Mouse (Mus musculus): ENCODE measurements around the gene Btbd8.
A peak's percentile ranks its signal among the peaks of the same experiment; 100 is the strongest.

Btbd8 gene

DNA sequence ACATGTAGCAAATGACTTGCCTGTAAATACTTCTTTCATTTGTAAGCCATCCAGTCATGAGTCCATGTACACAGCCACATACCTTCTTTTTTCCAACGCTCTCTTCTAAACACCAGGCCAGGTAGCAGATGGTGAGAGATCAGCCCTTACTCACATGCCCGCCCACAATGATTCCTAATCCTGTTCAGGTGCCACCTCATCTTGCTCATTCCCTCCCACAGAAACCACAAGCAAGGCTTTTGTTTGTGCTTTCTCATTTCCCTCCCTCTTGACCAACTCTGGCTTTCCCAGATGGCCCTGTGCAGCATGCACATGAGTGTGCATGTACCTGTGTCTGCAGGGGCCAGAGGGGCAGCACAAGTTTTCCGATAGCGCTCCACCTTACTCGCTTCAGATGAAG is 12.5 kb downstream of the Btbd8 start:
- DNase-seq, result no peak

DNA sequence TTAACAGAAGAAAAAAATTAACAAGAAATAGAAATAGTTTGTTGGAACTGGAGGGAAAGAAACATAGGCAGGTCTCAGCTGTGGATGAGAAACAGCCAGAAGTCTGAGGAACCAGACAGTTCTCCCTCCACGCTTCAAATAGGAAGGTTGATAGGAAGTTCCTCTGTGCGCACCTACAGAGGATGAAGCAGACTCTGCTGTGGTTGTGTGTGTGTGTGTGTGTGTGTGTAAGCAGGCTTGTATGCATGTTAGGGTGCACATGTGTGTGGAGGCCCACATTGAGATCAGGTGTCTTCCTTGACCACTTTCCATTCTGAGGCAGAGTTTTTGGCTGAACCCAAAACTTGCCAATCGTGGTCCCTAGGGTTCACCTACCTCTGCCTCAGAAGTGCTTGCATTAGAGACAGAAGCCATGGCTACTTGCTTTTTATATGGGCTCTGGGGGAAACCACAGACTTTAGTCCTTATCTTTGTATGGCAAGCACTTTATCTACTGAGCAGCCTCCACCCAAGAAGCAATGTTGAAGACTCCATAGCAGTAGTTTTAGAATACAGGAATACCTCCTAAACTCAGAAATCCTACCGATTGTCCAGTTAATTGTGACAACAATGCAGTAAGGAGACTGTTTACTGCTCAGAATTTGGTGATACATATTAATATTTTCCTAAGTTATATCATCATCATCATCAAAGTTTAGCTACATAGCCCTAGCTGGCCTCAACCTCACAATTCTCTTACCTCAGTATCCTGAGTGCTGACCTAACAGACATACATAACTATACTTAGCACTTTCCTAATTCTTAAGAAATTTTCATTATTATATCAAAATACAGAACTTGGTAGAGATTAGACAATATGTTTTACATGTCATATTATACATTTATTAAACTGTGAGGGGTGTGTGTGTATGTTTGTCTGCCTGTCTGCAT is 24.6 kb downstream of the Btbd8 start:
- no peak for DNase-seq

DNA sequence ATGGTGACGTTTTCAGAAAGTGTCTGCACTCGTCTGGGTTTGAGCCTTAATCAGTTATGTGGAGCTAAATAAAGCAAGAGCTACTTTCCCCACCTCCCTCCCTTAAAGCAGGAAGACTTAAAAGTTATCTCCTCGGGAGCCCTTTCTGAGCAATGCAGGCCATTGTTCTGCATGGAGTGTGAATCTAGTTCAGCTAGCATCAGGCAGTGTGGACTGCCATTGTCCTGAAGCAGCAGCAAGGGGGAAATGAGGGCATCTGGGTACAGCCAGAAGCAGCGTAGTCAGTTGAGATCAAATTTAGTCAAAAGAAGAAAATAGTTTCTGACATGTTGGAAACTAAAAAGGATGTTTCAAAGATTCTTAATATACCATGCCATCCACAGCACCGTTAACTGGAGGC is 28.7 kb downstream of the Btbd8 start:
- no peak for DNase-seq

DNA sequence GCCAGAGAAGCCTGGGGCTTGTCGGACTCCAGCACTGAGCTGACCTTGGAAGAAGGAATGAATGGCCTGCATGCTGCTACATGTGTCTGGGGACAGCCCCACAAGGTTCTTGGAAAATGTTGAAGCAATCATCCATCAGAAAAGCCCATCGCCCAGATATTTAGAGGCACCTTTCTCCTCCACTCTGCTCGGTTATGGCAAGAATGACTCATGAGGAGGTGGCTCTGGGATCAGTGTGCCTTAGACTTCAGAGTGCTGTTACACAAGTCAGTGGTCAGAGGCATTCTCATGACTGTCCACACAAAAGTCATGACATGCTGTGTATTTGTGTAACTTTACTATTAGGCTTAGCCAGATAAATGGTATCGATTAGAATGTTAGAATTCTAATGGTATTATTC is 29.3 kb downstream of the Btbd8 start:
- no peak for DNase-seq

DNA sequence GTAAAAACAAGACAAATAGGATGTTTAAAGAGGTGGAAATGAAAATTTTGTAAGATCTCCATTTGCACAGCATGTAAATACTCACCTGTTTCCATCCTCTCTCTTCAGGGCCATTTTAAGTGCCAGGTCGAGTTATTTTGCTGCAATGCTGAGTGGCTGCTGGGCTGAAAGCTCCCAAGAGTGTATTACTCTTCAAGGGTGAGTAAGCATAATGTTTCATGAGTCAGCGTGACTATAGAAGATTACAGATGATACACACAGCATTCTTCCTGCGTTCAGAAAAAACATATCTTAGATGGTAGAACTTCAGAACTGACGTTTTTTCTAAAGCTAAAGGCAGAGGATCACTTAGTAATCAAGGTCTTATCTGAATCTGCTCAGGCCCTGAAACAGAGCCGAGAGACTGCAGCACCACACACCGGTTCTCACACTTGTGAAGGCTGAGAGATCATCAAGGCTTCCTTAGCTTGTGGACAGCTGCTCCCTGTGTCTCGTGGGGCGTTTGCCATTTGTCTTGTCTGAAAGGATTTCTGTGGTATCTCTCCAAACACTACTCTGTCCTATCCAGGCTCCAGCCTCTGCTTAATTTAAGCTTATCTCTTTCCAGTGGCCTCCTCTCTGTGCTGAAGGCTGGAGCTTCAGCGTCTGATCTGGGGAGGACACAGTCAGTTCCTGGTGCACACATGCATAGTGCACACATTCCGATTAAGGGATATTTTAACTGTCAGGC is 33.0 kb downstream of the Btbd8 start:
- no peak for DNase-seq

DNA sequence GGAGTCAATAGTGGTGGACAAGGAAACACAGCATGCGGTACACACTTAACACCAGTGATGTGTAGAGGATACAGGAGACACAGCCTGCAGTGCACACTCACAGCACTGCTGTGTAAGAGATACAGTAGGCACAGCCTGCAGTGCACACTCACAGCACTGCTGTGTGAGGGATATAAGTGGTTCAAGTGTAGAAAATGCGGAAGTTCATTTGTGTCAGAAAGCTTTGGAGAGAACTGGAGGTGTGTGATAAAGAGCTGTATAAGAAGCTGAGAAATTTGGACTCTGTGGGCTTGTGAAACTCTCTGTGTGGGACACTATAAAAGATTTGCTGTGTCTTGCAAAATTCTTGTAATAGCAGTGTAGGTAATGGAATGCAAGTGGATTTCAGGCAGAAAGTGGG is 42.4 kb downstream of the Btbd8 start:
- DNase-seq, result no peak

DNA sequence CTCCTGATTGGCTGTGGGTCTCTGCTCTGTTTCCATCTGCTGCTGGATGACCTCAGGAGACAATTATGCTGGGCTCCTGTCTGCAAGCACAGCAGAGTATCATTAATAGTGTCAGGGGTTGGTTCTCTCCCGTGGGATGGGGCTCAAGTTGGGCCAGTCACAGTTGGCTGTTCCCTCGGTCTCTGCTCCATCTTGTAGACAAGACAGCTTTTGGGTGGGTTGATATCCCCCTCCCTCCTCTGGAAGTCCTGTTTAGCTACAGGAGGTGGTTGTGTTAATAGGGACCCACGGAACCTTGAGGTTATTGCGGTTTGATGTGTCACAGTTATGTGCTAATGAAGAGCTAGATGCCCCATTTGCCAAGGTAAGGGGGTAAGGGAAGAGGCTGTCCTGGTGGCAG is 51.2 kb downstream of the Btbd8 start:
- DNase-seq, result no peak

DNA sequence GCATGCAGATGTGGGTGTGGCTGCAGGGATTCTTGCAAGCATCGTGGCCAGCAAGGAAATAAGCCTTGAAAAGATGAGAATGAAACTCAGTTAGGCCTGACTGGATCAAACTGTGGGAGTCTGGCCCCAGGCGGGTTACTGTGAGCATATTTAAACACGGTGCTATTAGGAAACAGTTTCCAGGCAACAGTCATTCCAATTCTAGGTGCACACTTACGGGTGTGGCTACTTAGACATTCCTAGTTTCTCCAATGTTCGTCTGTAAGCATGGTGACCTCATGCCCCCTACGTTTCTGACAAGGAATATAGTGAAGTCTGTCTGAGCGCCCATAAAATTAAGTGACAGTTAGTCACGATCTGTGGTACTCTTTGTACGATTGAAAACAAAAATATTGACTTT is 53.2 kb downstream of the Btbd8 start:
- no peak for DNase-seq

DNA sequence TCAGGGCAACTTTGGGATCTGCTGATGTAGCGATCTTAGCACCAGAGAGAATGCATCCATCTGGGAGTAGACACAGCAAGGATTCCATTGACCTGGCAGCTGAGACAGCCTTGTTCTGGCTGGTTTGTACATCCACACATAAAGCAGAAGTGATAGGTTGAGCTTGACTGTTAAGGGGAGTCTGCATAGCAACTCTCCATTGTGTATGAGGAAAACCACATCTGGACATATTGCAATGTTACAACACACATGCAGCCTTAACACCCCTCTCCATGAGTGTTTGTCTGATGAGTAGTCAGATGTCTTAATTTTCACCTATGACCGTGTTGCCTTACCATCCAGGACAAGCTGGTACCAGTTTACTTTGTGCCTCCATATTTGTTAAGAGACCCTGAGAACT is 54.7 kb downstream of the Btbd8 start:
- no peak for DNase-seq

DNA sequence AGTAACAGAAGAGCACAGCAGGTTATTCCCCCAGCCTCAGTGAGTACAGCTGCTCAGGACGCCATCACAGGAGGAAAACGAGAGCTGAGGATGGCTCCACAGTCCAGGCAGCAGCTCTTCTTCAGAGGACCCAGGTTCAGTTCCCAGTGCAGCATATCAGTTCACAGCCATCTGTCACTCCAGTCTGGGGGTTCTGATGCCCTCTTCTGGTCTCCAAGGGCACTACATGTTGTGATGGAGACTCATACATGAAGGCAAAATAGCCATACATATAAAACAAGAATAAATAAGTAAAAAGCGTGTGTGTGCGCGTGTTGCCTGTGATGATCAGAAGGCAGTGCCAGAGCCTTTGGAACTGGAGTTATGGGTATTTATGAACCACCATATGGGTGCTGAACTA is 57.0 kb downstream of the Btbd8 start:
- DNase-seq, result peak in 1 of 2 experiments; percentile 20

DNA sequence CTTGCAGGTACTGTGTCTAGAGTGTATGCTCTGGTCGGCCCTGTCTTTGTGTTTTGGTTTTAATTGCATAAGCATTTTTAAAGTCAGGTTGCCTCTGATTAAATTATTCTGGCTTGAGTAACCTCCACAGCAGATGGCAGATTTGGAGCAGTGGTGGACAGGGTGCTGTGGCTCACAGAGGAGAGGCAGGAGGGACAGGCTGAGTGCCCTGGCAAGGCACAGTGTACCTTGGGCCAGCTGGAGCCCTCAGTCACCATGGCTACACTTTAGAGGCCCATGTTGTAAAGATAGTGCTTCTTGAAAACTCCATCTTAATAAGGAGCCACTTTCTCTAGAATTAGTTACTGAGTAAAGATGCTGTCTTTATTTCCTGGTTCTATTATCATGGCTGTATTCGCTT is 58.2 kb downstream of the Btbd8 start:
- peak; percentile 79 to 91 for DNase-seq

DNA sequence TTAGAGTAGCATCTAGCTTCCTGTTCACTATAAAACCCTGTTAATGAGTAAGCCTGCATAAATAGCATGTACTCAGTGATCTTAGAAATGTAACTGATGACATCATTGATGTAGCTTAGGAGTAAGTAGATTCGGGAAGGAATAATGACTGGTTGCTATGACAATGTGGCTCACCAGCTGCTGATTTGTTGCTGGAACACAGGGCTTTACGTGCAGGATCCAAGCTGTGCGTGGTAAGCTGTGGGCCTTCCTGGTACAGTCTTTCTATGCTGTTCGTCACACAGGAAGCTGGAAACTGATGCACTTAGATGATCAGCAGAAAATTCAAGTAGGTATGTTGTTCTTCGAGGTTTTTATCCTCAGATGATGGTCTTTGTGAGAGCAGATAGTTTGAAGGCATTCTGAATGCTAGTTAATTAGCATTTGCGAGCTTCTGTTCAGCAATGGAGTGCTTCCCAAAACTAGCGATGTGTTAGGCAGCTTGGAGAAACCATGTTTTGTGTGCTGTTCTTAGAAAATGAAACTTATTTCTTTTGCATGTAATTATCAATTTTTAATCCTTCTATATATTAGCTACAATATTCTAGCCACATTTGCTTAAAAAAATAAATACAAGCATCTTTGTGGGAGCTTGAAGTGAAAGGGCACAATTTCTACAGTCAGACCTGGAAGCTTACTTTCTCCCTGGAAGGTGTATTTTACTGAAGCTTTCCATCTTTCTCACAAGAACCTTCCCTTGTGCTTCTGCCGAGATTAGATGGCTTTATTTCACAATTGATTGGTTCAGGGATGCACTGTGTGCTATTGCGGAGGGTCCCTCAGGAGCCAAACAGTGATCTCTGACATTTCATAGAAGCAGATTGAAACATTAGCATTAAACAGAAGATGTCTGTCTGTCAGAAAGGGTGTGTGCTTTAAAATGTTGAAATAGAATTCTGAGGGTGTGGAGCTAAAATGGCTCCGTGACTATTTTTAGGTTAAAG is 60.0 kb downstream of the Btbd8 start:
- DNase-seq, result peak; percentile 54 to 61

DNA sequence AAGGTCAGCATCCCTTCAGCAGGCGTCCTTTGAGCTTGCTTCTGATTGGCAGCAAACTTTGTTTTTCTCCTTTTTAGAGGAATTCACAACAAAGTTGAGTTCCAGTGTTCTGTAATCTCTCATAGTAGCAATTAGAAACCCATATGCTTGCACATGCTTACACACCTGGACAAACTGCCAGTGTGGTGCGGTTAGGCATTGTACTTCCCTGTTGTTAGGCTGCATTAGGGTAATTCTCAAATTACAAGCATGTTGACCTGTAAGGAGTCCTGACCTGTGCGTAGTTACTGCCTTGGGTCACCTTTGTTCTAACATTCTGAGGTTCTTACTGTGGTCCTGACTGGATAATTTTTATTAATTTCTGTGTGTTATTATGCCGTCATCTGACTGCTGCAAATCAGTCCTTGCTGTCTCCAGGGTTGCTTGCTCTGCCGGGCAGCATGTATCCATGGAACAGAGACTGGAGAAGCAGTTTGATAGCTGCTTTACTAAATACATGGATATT is 61.1 kb downstream of the Btbd8 start:
- peak in 1 of 2 experiments; percentile 54 for DNase-seq

DNA sequence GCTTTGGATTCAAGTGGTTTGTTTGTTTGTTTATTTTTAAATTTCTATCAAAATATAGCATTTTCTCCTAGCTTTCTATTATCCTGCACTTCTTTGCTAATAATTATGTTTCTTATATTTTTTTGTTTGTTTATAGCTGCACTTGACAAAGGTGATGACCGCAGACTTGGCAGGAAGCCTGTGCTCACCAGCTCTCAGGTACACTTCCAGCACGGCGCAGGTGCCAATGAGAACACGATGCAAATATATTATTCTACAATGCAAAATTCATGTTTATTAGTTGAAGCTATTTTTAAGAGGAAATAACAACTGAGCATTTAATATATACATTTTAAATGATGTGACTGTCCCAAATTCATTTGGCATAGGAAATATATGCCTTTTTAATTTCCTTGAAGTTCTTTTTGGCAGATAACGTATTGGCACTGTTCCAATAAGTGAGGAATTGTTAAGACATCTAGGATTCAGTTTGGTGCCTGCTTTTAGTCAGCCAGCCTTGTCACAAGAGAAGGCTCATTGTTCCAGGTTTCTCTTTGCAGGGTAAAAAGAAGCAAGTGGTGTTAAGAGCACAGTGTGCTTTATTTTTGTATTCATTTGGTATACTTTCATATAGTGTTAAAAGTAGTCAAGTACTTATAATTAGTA is 62.2 kb downstream of the Btbd8 start:
- DNase-seq, result peak; percentile 81 to 83

DNA sequence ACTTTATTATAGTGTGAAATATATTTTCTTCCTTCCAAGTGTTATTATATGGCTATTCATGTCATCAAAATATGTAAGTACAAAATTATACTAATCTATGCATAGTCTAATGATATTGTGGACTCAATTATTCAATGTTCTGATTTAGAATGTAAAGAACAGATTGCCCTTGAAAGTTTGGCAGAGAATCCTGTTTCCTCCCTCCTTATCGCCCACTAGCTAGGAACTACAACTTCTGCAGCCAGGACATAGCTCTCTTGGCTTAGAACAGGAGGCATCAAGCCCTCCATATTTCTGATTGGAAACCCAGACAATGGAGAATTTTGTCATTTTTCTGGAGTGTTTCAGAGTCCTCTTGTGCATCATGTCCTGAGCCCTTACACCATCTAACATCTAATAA is 62.9 kb downstream of the Btbd8 start:
- DNase-seq, result no peak

DNA sequence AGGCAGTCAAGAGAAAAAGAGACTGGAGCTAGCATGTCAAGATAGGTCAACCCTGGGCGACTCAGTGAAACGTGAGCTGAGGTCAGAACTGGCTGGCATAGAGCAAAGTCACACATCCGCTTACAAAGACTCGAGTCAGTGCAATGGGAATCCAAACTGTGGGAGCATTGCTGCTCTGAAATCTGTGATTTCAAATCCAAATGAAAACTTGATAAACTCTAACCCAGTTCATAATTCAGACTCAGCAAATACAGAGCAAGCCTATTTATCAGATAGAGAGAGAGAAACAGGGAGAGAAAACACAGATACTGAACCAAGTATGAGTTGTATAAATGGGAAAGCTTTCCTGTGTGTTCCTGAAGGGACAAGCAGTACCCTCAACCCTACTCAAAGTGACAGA is 69.5 kb downstream of the Btbd8 start, which contains the start of gene Gm42669:
Gene Gm42669, plus strand, starts transcription at position 301 of the 400 bp plus-strand sequence.
- DNase-seq, result no peak

DNA sequence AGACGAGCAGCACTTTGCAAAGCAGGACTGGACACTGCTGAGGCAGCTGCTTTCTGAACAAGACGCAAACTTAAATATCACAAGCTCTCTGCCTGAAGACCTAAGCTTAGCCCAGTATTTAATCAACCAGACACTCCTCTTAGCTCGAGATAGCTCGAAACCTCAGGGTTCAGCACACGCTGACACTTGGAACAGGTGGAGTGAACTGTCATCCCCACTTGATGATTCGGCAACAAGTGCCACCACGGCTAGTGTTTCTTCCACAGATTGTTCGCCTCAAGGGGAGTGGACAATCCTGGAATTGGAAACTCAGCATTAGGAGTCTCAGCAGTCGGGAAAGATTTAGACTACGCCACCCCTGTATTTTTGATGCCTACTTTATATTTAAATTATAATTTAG is 72.7 kb downstream of the Btbd8 start:
- no peak for DNase-seq

DNA sequence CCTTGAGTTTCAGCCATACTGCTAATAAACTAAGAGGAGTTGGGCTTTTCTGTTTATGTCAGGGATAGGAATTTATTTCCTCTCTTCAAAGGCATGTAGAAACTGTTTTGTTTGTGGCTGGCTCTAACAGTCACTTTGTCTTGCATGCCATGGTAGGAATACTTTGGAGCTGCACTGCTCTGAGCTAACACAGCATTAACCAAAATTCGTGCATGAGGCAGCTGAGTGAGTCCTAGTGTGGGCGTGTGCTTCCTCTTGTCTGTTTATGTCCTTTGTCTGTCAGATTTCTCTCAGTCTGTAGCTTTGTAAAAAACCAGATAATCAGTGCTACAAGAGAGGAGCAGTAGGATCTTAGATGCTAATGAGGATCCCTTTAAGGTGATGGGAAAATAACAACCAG is 73.5 kb downstream of the Btbd8 start:
- DNase-seq, result no peak

DNA sequence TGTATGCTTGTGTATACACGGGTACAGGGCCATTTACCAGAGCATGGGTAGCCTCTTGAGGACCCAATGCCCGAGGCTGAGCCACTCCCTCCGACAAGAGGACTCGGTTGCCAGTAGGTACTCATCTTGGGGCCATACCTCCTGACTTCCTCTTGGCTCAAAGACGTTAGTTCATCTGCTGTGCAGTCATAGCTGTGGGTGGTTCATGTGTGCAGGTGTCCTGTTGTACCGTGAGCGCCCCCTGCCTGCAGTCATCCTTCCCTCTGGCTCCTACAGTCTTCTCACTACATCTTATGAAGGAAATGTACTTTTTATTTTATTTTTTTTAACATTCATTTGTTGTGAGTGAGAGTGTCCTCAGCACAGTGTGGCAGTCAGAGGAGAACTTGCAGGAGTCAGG is 75.8 kb downstream of the Btbd8 start:
- DNase-seq, result peak; percentile 74 to 76

DNA sequence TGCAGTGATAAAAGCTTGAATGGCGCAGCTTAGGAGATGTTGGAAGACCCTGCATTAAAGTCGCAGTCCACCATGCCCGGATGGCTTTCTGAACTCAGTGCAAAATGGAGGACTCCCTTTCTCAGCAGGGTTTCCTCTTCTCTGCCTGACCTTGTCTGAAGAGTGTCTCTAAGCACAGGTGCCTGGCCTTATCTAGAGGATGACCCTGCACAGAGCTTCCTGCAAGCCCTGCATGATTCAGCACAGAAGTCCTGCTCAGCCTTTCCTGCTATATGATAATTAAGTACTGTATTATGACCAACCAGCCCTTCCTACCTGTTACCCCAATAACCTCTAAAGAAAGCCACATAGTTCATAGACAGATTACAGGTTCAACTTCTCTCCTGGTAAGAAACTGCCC is 77.7 kb downstream of the Btbd8 start:
- DNase-seq, result no peak

DNA sequence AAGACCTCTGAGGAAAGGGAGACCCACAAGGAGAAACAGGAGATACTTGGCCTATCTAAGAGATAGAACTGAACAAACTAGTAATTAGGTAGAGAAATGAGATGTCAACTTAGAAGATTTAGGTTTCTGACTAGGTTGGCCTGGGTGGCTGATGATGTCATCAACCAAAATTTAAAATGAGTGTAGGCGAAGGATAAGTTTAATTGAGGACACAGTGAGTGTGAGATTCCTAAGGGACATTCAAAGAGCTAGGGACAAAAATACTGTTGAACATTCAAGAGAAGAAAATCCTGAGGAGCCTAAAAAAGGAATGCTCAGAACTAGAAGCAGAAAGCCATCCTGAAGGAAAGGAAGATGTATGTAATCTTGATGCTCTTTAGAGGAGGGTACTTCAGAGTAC is 78.3 kb downstream of the Btbd8 start:
- DNase-seq, result no peak

DNA sequence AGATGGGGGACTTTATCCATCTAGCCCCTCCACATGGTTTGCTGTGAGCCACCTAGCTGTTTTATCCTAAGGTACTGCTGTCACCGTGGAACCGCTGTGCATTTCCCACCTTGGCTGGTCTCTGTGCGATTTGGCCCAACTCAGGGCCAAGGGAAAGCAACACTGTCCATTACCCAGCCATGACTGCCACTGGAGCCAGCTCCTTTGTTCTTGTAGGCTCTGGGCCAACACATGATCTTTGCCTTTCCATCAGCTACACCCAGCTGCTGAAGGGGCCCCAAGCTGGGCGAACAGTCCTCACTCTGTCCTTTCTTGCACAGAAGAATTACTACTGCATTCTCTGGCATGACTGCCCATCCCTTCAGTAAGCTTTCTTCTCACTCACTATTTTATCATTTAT is 80.8 kb downstream of the Btbd8 start:
- no peak for DNase-seq

Data from cerebellum, adult 18-20 months (tissue).